Comparison of ENCODE assay signal across 8 mouse cellular contexts in the genomic region with DNA sequence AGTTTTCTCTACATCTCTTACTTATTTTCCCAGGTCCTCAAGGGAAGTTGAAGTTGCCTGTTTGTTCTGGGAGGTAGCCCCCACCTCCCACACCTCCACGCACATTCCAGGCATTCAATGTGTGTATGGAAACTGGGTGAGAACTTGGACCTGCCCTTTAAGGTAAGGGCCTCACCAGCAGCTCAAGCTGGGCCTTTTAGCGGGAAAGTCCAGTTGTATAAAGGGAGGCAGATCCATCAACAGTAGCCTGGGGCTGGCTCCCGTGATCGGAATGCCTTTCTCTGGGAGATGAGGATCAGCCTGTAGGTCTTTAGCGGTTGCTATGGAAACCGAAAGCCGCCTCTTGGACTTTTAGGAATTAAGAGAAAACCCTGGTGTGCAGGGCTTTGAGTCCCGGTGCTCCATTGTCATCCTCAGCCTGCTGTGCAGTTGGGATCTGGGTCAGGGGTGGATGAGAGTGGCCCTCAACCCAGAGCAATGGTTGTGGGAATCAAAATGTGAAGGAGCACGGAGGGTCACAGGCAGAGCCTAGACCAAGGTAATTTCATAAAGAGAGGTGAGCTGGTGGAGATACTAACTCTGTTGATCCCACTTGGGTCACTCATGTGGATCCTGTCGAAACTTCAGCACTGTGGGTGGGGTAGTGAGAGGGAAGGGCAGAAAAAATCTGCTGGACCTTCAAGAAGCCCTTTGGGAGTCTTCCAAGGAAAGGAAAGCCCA. TPM values are rescaled to one million over a fixed set of nuclear protein-coding genes. Genes with fewer than 3 reads are reported as not detected.
DNase-seq lines count a peak whose midpoint lies in the region; ATAC-seq lines count a peak whose summit lies in the region.

No protein-coding gene starts in this region.

- WGBS in intestine, embryonic 16.5 days = 34% methylated on average over 10 of the region's 10 CpGs
- 3% methylated on average over 10 of the region's 10 CpGs for WGBS in midbrain, embryonic 13.5 days

- H3K4me2 ChIP-seq in intestine, embryonic 16.5 days (ENCODE audit: low read depth, low read length) = peak overlapping the region; percentile 88; the same call in 1 of the 2 replicates
- peak overlapping the region; percentile 62 for H3K4me2 ChIP-seq in midbrain, embryonic 13.5 days (replicated peaks)

- H3K4me3 ChIP-seq in intestine, embryonic 16.5 days (ENCODE audit: low read length) = no peak overlapping the region
- H3K4me3 ChIP-seq in midbrain, embryonic 13.5 days (replicated peaks) = no peak overlapping the region

- H3K27me3 ChIP-seq in intestine, embryonic 16.5 days (replicated peaks; ENCODE audit: control insufficient read depth, insufficient read depth, low read length) = peaks cover 10% of the 10 kb centered on the region; the same call in 1 of the 2 replicates
- peaks cover 35% of the 10 kb centered on the region for H3K27me3 ChIP-seq in midbrain, embryonic 13.5 days

- peak; percentile 32 for DNase-seq in cerebellum, adult 11-12 months
- no peak for DNase-seq in cerebellum, postnatal 36 days
- DNase-seq in ES-CJ7 (ENCODE audit: low read depth, low spot score) = peak; percentile 67
- no peak for DNase-seq in spleen, postnatal 10 days (ENCODE audit: low spot score in 2 of 2)
- DNase-seq in layer of hippocampus, postnatal 36 days = no peak
- no peak for DNase-seq in urinary bladder, adult 2 months (ENCODE audit: low spot score)

- H3K9me3 ChIP-seq in intestine, embryonic 16.5 days (ENCODE audit: control insufficient read depth, low read length) = no peaks in the 10 kb centered on the region
- H3K9me3 ChIP-seq in midbrain, embryonic 13.5 days = no peaks in the 10 kb centered on the region

- peak overlapping the region; percentile 50 for H3K27ac ChIP-seq in intestine, embryonic 16.5 days (ENCODE audit: low read length)
- peak overlapping the region; percentile 37 for H3K27ac ChIP-seq in midbrain, embryonic 13.5 days

- H3K36me3 ChIP-seq in intestine, embryonic 16.5 days (ENCODE audit: control insufficient read depth, insufficient read depth, low read length) = 0 out of 2 replicates have a peak, but pooled peaks cover under 1% of the 10 kb centered on the region
- peaks cover under 1% of the 10 kb centered on the region; the same call in 1 of the 2 replicates for H3K36me3 ChIP-seq in midbrain, embryonic 13.5 days

- no peak overlapping the region for H3K9ac ChIP-seq in intestine, embryonic 16.5 days (ENCODE audit: low read depth, low read length)
- peak overlapping the region; percentile 28; the same call in 1 of the 2 replicates for H3K9ac ChIP-seq in midbrain, embryonic 13.5 days (replicated peaks)

- no peak for ATAC-seq in intestine, embryonic 16.5 days
- no peak for ATAC-seq in midbrain, embryonic 13.5 days

- H3K4me1 ChIP-seq in intestine, embryonic 16.5 days (ENCODE audit: control insufficient read depth, insufficient read depth, low read length) = peaks cover 44% of the 10 kb centered on the region
- H3K4me1 ChIP-seq in midbrain, embryonic 13.5 days (replicated peaks) = peaks cover 61% of the 10 kb centered on the region

RNA-seq across cellular contexts. Expression of a gene that starts 2.3 kb away (rescaled TPM):
- 66.2 and 70.8 TPM in 2 replicates for polyA plus RNA-seq in intestine, embryonic 16.5 days (2015; fragmentation: Nextera tagmentation; extraction: Ambion mirVana)
- polyA plus RNA-seq in midbrain, embryonic 13.5 days (2015; fragmentation: Nextera tagmentation; extraction: Ambion mirVana) = 32.8 and 36.0 TPM in 2 replicates
- total RNA-seq in layer of hippocampus, postnatal 36 days (2021) = 10 to 100 TPM; 32.5 to 39.0 TPM
- 36.3 and 41.1 TPM in 2 replicates for polyA plus RNA-seq in urinary bladder, adult 2 months (2012; rRNA removed)

RNA-seq across cellular contexts. Expression of a gene that starts 2.5 kb away (rescaled TPM):
- 11.8 and 12.3 TPM in 2 replicates for polyA plus RNA-seq in intestine, embryonic 16.5 days (2015; fragmentation: Nextera tagmentation; extraction: Ambion mirVana)
- polyA plus RNA-seq in midbrain, embryonic 13.5 days (2015; fragmentation: Nextera tagmentation; extraction: Ambion mirVana) = 1.5 and 2.5 TPM in 2 replicates
- under 1 TPM in 1 of 2 experiments, not detected in 1; 0.81 TPM for total RNA-seq in layer of hippocampus, postnatal 36 days (2021)
- polyA plus RNA-seq in urinary bladder, adult 2 months (2012; rRNA removed) = 10.6 and 13.2 TPM in 2 replicates

RNA-seq across cellular contexts. Expression of a gene that starts 10.2 kb away (rescaled TPM):
- 5.0 and 5.6 TPM in 2 replicates for polyA plus RNA-seq in intestine, embryonic 16.5 days (2015; fragmentation: Nextera tagmentation; extraction: Ambion mirVana)
- 8.0 and 8.9 TPM in 2 replicates for polyA plus RNA-seq in midbrain, embryonic 13.5 days (2015; fragmentation: Nextera tagmentation; extraction: Ambion mirVana)
- total RNA-seq in layer of hippocampus, postnatal 36 days (2021) = 1 to 10 TPM; 3.8 to 6.4 TPM
- 2.3 and 3.4 TPM in 2 replicates for polyA plus RNA-seq in urinary bladder, adult 2 months (2012; rRNA removed)

RNA-seq across cellular contexts. Expression of a gene that starts 28.9 kb away (rescaled TPM):
- polyA plus RNA-seq in intestine, embryonic 16.5 days (2015; fragmentation: Nextera tagmentation; extraction: Ambion mirVana) = 10.6 and 11.2 TPM in 2 replicates
- 86.9 and 111 TPM in 2 replicates for polyA plus RNA-seq in midbrain, embryonic 13.5 days (2015; fragmentation: Nextera tagmentation; extraction: Ambion mirVana)
- 100 to 1,000 TPM; 336 to 345 TPM for total RNA-seq in layer of hippocampus, postnatal 36 days (2021)
- 15.8 and 22.8 TPM in 2 replicates for polyA plus RNA-seq in urinary bladder, adult 2 months (2012; rRNA removed)

Comparison
In these comparisons a context has a peak if more than half of its experiments do, and no peak if none do; other contexts are left out.
1. DNase-seq: peak in cerebellum, adult 11-12 months (single experiment) and ES-CJ7 (single experiment); none in cerebellum, postnatal 36 days (0 of 2), spleen, postnatal 10 days (0 of 2), layer of hippocampus, postnatal 36 days (0 of 2) and urinary bladder, adult 2 months (single experiment).